Mouse (Mus musculus) liver, adult (tissue): ENCODE measurements around the gene Slc25a31.

ENCODE experiments used
- GATA4 ChIP-seq: IDR thresholded peaks from 2 replicates; pipeline ENCODE4 v1.6.1; 2014; ENCODE audit warnings: mild to moderate bottlenecking, low read length; ENCODE audit not compliant: insufficient replicate concordance

The Slc25a31 gene

DNA sequence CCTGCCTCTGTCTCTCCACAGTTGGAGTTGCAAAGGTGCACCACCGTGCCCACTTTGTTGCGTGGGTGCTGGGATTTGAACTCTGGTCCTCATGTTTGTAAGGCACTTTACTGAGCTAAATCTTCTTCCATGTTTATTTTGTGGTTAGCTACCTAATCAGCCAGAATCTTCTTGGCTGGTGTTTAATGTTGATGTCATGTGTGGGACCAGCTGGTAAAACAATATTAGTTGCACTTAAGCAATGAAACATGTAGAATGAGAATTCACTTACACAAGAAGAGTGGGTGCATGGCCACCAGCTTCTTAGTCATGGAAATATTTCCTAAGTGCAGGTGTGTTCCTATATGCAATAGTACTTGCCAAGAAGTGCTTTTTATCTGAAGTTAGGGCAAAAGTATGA, 13.5 kb upstream of the Slc25a31 start:
- TF ChIP-seq GATA4 = no peak

DNA sequence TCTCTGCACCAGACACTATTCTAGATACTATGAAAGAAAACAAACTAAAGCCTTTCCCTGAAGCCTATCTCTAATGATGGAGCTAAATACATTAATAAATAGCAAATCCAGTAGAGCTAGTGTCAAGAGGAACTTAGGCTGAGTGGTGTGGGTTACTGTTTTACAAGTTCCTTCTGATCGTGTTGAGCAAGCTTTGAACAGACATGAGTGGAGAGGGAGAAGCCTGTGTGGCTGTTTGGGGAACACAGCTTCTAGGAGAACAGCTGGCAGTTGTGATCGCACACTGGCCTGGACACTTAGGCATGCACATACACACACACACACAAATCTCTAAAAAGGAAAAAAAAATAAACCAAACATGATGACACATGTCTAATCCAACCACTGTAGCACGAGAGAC, 9.8 kb upstream of the Slc25a31 start:
- no peak for TF ChIP-seq GATA4

GRCm38 (mm10) chr3:40704816-40705430, 3.7 kb upstream of the Slc25a31 start:
- no peak for TF ChIP-seq GATA4

GRCm38 (mm10) chr3:40716056-40716455, 7.4 kb downstream of the Slc25a31 start:
- TF ChIP-seq GATA4 = no peak

DNA sequence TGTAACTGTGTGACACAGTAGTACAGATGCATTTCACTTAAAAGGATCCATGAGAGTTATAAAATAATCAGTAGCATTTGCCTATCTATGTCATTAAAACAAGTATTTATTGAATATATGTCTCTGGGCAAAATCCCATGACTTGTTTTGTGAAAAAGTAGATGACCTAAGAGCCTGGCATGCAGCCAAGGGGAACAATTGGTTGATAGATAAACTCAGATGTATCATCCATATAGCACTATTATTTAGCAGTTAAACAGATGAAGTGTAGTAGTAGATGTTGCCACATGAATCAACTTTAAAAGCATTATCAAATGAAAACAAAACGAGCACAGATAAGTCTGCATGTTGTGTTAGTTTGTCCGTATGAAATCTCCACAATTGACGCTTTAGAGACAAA, 10.4 kb downstream of the Slc25a31 start:
- TF ChIP-seq GATA4 = no peak

DNA sequence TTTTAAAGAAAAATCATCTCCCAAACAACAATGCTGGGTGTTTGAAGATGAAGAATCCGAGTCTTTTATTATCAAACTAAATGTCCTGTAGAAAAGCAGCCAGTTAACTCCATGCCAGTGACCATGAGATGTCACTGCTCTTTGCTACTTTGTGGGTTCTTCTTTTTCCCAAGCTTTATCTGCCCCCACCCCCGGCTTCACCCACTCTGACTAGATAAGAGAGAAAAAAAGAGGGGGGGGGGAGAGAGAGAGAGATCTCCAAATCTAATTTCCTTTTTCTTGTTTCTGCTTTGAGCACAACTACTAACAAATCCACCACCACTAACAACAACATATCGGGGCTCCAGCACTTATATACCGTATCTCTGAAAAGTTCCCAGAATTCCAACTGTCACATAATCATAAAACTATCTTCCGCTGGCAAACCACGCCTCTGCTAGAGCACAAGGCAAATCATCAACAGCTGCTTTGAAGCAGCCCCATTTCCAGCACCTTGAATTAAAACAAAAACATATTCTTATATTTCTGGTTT, 29.8 kb downstream of the Slc25a31 start:
- no peak for TF ChIP-seq GATA4

DNA sequence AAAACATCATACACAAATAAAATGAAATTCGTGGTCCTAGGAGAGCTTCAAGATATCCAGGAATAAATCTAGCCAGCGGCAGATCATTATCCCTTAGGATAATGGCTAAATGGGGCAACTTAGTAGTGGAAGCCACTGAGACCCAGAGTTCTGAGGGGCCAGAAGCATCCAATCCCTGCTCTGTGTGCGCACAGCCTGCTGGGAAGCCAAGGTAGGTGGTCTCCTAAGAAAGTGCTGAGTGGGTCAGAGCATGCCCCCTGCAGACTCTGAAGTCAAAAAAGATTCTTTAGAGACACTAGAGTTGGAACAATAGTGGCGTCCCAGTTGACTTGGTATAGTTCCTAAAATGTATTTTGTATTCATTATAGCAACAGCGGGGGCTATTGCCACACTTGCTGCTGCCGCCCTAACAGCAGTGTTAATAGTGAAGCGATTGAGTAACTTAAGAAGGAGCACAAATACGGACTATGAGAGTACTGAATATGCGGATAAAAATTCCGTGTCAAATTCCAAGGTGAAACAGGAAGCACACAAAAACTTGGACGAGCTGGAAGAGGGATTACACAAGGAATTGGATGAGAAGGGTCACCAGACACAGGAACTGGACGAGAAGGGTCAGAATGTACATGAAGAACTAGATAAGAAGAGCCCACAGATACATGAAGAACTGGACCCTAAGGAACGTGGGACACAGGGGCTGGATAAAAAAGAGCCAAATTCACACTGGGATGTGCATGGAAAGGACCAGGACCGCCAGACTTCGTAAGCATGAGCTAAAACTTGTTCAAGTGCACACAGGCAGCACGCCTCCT, 35.6 kb downstream of the Slc25a31 start, which contains the start of gene Hspa4l:
Gene Hspa4l, plus strand, starts transcription at position 472 of the 812 bp plus-strand sequence.
- TF ChIP-seq GATA4 = no peak

DNA sequence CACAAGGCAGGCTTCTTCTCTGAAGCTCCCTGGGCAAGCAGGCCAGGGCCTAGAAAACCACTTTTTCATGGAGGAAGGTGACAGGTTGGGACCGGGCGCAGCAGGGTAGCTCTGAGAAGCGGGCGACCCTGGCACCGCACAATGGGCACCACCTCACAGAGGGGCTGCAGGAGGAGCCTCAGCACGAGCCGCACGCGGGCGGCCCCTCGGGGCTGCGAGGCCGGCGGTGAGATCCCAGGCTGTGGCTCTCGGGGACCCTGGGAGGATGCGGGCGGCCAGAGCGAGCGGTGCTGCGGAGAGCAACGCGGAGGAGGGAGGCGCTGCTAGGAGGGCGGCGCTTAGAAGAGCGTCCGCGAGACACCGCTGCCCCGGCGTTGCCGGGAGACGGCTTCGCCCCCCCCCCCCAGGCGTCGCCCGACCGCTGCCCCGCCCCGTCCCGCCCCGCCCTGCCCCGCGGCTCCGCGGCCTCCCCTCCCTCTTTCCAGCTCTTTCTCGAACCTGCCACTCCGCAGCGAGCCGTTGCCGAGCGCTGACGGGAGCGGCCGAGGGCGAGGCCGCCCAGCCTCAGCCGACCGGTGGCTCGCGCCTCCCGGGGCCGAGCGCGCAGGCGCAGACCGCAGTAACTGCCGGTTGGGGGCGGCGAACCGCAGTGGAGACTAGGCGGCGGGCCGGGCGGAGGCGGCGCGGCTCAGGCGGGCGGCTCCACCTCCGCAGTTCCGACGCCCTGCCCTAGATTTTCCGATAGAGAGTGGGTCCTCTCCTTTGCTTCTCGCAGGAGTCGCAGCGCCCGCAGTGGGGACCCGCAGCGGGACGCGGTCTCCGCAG, 36.4 kb downstream of the Slc25a31 start:
- peak; percentile 67; the same call in 1 of the 2 replicates for TF ChIP-seq GATA4

- TF ChIP-seq GATA4 = no peak
These were observed 37.2 kb downstream of the Slc25a31 start for GRCm38 (mm10) chr3:40745661-40746547.

GRCm38 (mm10) chr3:40760746-40761145, 52.1 kb downstream of the Slc25a31 start:
- no peak for TF ChIP-seq GATA4

DNA sequence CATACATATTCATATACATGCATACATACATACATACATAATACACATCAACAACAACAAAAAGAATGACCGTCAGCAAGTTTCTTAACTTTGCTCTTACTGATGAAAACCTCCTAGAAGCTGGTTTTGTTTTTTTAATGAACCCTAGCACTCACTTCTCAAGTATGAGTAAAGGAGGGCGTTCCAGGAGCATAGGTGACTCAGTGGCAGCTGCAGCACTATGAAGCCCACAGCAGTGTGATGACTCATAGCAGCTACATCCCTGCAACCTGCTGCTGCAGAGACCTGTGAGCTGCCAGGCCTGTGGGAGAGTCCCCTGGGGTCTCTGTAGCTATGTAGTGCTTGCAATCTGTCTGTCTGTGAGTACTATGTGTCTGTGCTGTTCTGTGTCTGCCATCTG, 52.7 kb downstream of the Slc25a31 start:
- TF ChIP-seq GATA4 = no peak
